Mouse (Mus musculus) C2C12 (cell line): ENCODE measurements at regions not wholly inside any gene's neighbourhood (a gene's known extent, or its start where the extent isn't known, plus 50 kb on each side); places are given as distances from the start of the nearest gene placed in this dataset.

ENCODE experiments used
- CTCF ChIP-seq: IDR thresholded peaks from one replicate; pipeline ENCODE4 v1.5.1; 2011; ENCODE audit not compliant: control insufficient read depth, insufficient read depth, insufficient read length
- FOSL1 ChIP-seq: IDR thresholded peaks from one replicate; pipeline ENCODE4 v1.8.0; 2011; ENCODE audit warnings: mild to moderate bottlenecking, low read length; ENCODE audit not compliant: poor library complexity, insufficient read depth, severe bottlenecking
- MYOG ChIP-seq: IDR thresholded peaks from one replicate; pipeline ENCODE4 v1.6.1; 2011; ENCODE audit not compliant: control insufficient read depth, insufficient read length; ENCODE audit errors: extremely low read depth

GRCm38 (mm10) chr15:62120735-62121134 lies 1197.9 kb upstream of the A1bg start:
- no peak for TF ChIP-seq CTCF
- no peak for TF ChIP-seq MYOG
- TF ChIP-seq FOSL1, result no peak
